Mouse (Mus musculus) spleen, adult 2 months (tissue): ENCODE data around the gene Creb5.

Experiments
- CTCF ChIP-seq: fragments of 200-500 bp; IDR thresholded peaks from 2 replicates; pipeline ENCODE4 v1.5.1; 2011; ENCODE audit warnings: mild to moderate bottlenecking, inconsistent platforms; ENCODE audit not compliant: insufficient read depth, insufficient read length, insufficient replicate concordance; ENCODE audit errors: extremely low read depth
- POLR2A ChIP-seq: fragments of 200-500 bp; IDR thresholded peaks from 2 replicates; pipeline ENCODE4 v1.6.1; 2011; ENCODE audit warnings: low read depth, low read length, inconsistent platforms

DNA sequence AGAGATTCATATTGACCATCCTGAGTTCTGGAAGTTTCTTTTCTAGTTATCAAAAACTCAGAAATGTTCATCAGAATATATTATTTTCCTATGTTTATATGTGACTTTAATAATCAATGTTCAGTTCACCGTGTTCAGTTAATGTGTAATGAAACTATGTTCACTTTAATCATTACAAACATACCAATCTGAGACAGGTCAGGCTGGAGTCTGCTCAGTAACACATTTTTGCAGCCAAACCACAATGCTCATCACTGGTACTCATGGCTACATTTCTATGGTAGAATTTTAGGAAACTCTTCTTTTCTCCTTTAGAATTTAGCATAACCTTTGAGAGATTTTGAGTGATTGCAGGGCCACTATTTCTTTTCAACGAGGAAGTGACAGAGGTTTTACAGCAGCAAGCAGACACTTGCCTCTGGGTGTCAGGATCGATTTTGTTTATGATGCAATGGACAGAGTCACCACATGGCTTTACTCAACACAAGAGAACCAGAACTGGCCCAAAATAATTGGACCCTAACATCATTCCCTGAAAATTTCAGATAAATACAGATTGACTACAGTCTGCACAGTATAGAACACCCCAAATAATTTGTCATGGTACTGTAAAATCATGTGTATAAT, 87.4 kb downstream of the Creb5 start:
- no peak for TF ChIP-seq CTCF
- TF ChIP-seq POLR2A, result no peak
